Mouse (Mus musculus): ENCODE data around the gene Fignl1. TPM values are rescaled to one million over a fixed set of nuclear protein-coding genes. Genes with fewer than 3 reads are reported as not detected.

The Fignl1 gene
- total and polyA plus RNA-seq, 3 experiments: 34.2 to 59.9 (median 51.2) TPM

DNA sequence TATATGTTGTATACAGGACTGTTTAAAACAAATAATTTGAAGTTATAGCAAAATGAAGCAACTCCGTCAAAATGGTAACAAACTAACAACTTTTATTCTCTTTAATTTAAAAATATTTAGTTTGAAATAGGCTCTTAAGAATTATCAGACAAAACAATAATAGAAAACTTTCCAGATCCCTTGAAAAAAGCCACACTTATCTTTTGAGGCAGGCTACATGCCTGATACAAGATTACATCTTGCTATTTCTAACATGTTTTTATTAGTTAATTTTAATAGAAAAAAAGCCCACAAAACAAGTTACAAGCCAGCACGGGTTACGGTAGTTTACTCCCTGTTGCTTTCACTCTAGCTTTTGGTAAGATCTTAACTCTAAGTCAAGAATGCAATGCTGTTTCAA lies 8.5 kb downstream of the Fignl1 start:
- Histone ChIP-seq H3K9ac (ENCODE audit: control insufficient read depth, low read depth, low read length, poor library complexity, severe bottlenecking) (no peak overlapping the region), H3K9me3 (replicated peaks; ENCODE audit: insufficient read depth, low read length) (no peaks in the 10 kb centered on the region), H3K36me3 (ENCODE audit: control insufficient read depth in 1 of 2, insufficient read depth in 2 of 2, low read length in 2 of 2) (peaks cover 44 to 60% of the 10 kb centered on the region in 2 experiments), H3K79me2 (ENCODE audit: control insufficient read depth, insufficient read depth, low read length, poor library complexity) (peaks cover 15% of the 10 kb centered on the region), H3K4me1 (ENCODE audit: control insufficient read depth in 1 of 2, insufficient read depth in 2 of 2, low read length in 2 of 2) (peaks cover 17 to 30% of the 10 kb centered on the region in 2 experiments), H3K4me3 (ENCODE audit: control insufficient read depth in 1 of 2, insufficient read depth in 1 of 2, low read depth in 2 of 2, low read length in 2 of 2) (no peak overlapping the region), H3K27me3 (ENCODE audit: control insufficient read depth in 1 of 2, insufficient read depth in 2 of 2, low read length in 2 of 2) (no peaks in the 10 kb centered on the region), H3K27ac (ENCODE audit: control insufficient read depth, low read depth, low read length) (no peak overlapping the region)
- no peak for DNase-seq (ENCODE audit: low read depth, low spot score)
- TF ChIP-seq GATA1 (IDR thresholded peaks at IDR 0.05; ENCODE audit: low read depth, low read length) (0 out of 2 replicates have a peak, but pooled peaks have one; percentile 40), MEF2A (IDR thresholded peaks at IDR 0.05; ENCODE audit: extremely low read depth, insufficient replicate concordance, low read depth, low read length, poor library complexity, severe bottlenecking) (0 out of 2 replicates have a peak, but pooled peaks have one; percentile 20), TCF12 (IDR thresholded peaks at IDR 0.05; ENCODE audit: low read depth, low read length) (peak; percentile 64; the same call in 1 of the 2 replicates), ZMIZ1 (IDR thresholded peaks at IDR 0.05; ENCODE audit: low read depth, low read length) (no peak), POLR2AphosphoS2 (IDR thresholded peaks at IDR 0.05; ENCODE audit: low read length) (0 out of 2 replicates have a peak, but pooled peaks have one; percentile 7), ETS1 (IDR thresholded peaks at IDR 0.05; ENCODE audit: low read depth, low read length) (peak; percentile 34; the same call in 1 of the 2 replicates), TAL1 (IDR thresholded peaks at IDR 0.05; ENCODE audit: low read length) (no peak), EP300 (IDR thresholded peaks at IDR 0.05; ENCODE audit: low read depth in 1 of 2, low read length in 2 of 2) (peak; percentile 29 to 44; a peak in 2 of 4 replicates), ZNF384 (IDR thresholded peaks at IDR 0.05; ENCODE audit: low read depth, low read length) (peak; percentile 44)

GRCm38 (mm10) chr11:11798690-11799089 lies 10.1 kb downstream of the Fignl1 start:
- Histone ChIP-seq H3K27ac (ENCODE audit: control insufficient read depth, low read depth, low read length) (no peak overlapping the region), H3K9me3 (replicated peaks; ENCODE audit: insufficient read depth, low read length) (no peaks in the 10 kb centered on the region), H3K4me3 (ENCODE audit: control insufficient read depth in 1 of 2, insufficient read depth in 1 of 2, low read depth in 2 of 2, low read length in 2 of 2) (no peak overlapping the region), H3K4me1 (ENCODE audit: control insufficient read depth in 1 of 2, insufficient read depth in 2 of 2, low read length in 2 of 2) (peaks cover 17 to 26% of the 10 kb centered on the region in 2 experiments), H3K9ac (ENCODE audit: control insufficient read depth, low read depth, low read length, poor library complexity, severe bottlenecking) (no peak overlapping the region), H3K36me3 (ENCODE audit: control insufficient read depth in 1 of 2, insufficient read depth in 2 of 2, low read length in 2 of 2) (peaks cover 33 to 53% of the 10 kb centered on the region in 2 experiments), H3K79me2 (ENCODE audit: control insufficient read depth, insufficient read depth, low read length, poor library complexity) (peaks cover 12% of the 10 kb centered on the region), H3K27me3 (ENCODE audit: control insufficient read depth in 1 of 2, insufficient read depth in 2 of 2, low read length in 2 of 2) (no peaks in the 10 kb centered on the region)
- TF ChIP-seq RAD21 (IDR thresholded peaks at IDR 0.05; ENCODE audit: low read depth, low read length): no peak
- no peak for TF ChIP-seq NRF1 (IDR thresholded peaks at IDR 0.05; ENCODE audit: insufficient read depth, low read depth, low read length, poor library complexity, severe bottlenecking)
- no peak for TF ChIP-seq ETS1 (IDR thresholded peaks at IDR 0.05; ENCODE audit: low read depth, low read length)
- TF ChIP-seq POLR2A (IDR thresholded peaks at IDR 0.05; ENCODE audit: control insufficient read depth in 1 of 2, insufficient read depth in 1 of 2, low read depth in 1 of 2, low read length in 2 of 2, poor library complexity in 1 of 2): no peak
- DNase-seq (ENCODE audit: low read depth, low spot score): no peak

- no peaks in the 10 kb centered on the region for H3K4me1 ChIP-seq (ENCODE audit: control insufficient read depth in 1 of 2, insufficient read depth in 2 of 2, low read length in 2 of 2)
Measured at GRCm38 (mm10) chr11:11794626-11795025, 14.1 kb downstream of the Fignl1 start.

More at GRCm38 (mm10) chr11:11794626-11795025, 14.1 kb downstream of the Fignl1 start:
- TF ChIP-seq MXI1 (IDR thresholded peaks at IDR 0.05; ENCODE audit: low read depth, low read length) (no peak), GATA1 (IDR thresholded peaks at IDR 0.05; ENCODE audit: low read depth, low read length) (no peak), CTCF (IDR thresholded peaks at IDR 0.05 in 2 of 3, conservative IDR thresholded peaks at IDR 0.05 in 1 of 3; ENCODE audit: control insufficient read depth in 1 of 3, insufficient read depth in 1 of 3, low read depth in 2 of 3, low read length in 3 of 3, poor library complexity in 1 of 3, severe bottlenecking in 1 of 3) (no peak), TAL1 (IDR thresholded peaks at IDR 0.05; ENCODE audit: low read length) (no peak), KAT2A (conservative IDR thresholded peaks at IDR 0.05; ENCODE audit: low read depth, low read length) (no peak), NELFE (IDR thresholded peaks at IDR 0.05; ENCODE audit: low read depth, low read length) (no peak), ZMIZ1 (IDR thresholded peaks at IDR 0.05; ENCODE audit: low read depth, low read length) (no peak), MAZ (IDR thresholded peaks at IDR 0.05; ENCODE audit: low read depth, low read length) (no peak)
- Histone ChIP-seq H3K9me3 (replicated peaks; ENCODE audit: insufficient read depth, low read length) (no peaks in the 10 kb centered on the region), H3K9ac (ENCODE audit: control insufficient read depth, low read depth, low read length, poor library complexity, severe bottlenecking) (no peak overlapping the region), H3K79me2 (ENCODE audit: control insufficient read depth, insufficient read depth, low read length, poor library complexity) (peaks cover 4% of the 10 kb centered on the region; the same call in 1 of the 2 replicates), H3K4me3 (ENCODE audit: control insufficient read depth in 1 of 2, insufficient read depth in 1 of 2, low read depth in 2 of 2, low read length in 2 of 2) (no peak overlapping the region), H3K27me3 (ENCODE audit: control insufficient read depth in 1 of 2, insufficient read depth in 2 of 2, low read length in 2 of 2) (no peaks in the 10 kb centered on the region), H3K27ac (ENCODE audit: control insufficient read depth, low read depth, low read length) (no peak overlapping the region), H3K36me3 (ENCODE audit: control insufficient read depth in 1 of 2, insufficient read depth in 2 of 2, low read length in 2 of 2) (peaks cover 0 to 18% of the 10 kb centered on the region in 2 experiments; a peak in 3 of 4 replicates)
- DNase-seq (ENCODE audit: low read depth, low spot score): no peak
